Comparison of ENCODE assay signal across 8 mouse cellular contexts in the genomic region with DNA sequence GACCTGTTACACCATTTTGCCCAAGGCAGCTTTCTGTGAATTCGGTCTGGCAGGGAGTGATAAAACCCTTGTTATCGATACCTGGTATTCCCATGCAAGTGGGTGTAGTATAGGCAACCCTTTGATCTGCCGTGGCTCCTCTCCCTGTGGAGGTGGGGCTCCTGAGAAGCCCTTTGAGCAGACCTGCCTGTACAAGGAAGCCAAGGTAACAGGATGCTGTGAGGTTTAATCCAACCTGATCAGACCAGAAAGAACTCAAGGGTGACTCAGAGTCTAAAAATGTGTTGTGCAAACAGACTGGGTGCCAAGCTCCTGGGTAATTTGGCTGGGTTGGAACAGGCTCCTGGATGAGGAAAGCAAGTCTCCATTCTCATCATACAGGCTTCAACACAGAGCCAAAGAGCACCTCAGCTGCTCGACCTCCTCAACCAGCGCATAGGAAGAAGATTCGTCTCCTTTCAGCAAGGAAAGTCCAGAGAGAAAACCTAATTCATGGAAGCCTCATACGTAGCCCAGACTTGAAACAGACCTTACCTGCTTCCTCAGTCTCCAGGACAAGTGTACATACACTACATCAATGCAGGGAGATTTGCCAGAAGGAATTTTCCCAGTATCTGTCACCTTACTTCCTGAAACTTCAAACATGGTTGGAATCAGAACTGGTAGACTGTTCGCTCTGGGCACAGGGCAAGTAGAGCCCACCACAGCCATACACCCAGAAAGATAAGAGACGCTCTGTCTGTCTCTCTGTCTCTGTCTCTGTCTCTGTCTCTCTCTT. TPM values are rescaled to one million over a fixed set of nuclear protein-coding genes. Genes with fewer than 3 reads are reported as not detected.
DNase-seq lines count a peak whose midpoint lies in the region; ATAC-seq and TF ChIP-seq lines count a peak whose summit lies in the region.

No protein-coding gene starts in this region.

- H3K79me2 ChIP-seq in C2C12 (ENCODE audit: control insufficient read depth, insufficient read depth): no peaks in the 10 kb centered on the region

- 65% methylated on average over 9 of the region's 9 CpGs for WGBS in intestine, embryonic 15.5 days
- WGBS in midbrain, postnatal 0 days: 84% methylated on average over 9 of the region's 9 CpGs

- TF ChIP-seq CTCF in C2C12 (IDR thresholded peaks at IDR 0.05; ENCODE audit: control insufficient read depth, insufficient read depth, insufficient read length): no peak
- TF ChIP-seq CTCF in midbrain, postnatal 0 days (IDR thresholded peaks at IDR 0.05): no peak

- no peak overlapping the region for H3K9ac ChIP-seq in intestine, embryonic 15.5 days
- H3K9ac ChIP-seq in midbrain, postnatal 0 days (replicated peaks; ENCODE audit: low read length, poor library complexity, severe bottlenecking): no peak overlapping the region

- peak overlapping the region; percentile 51 for H3K27ac ChIP-seq in intestine, embryonic 15.5 days
- H3K27ac ChIP-seq in midbrain, postnatal 0 days (ENCODE audit: low read depth, low read length): no peak overlapping the region

- no peaks in the 10 kb centered on the region for H3K36me3 ChIP-seq in C2C12 (ENCODE audit: control insufficient read depth, insufficient read depth)
- no peaks in the 10 kb centered on the region for H3K36me3 ChIP-seq in intestine, embryonic 15.5 days
- no peaks in the 10 kb centered on the region for H3K36me3 ChIP-seq in midbrain, postnatal 0 days (ENCODE audit: insufficient read depth, low read length)

- H3K4me3 ChIP-seq in C2C12 (ENCODE audit: insufficient read depth, poor library complexity, severe bottlenecking): no peak overlapping the region
- H3K4me3 ChIP-seq in intestine, embryonic 15.5 days (replicated peaks): no peak overlapping the region
- no peak overlapping the region for H3K4me3 ChIP-seq in midbrain, postnatal 0 days (ENCODE audit: low read depth, low read length)

- no peaks in the 10 kb centered on the region for H3K9me3 ChIP-seq in intestine, embryonic 15.5 days
- no peaks in the 10 kb centered on the region for H3K9me3 ChIP-seq in midbrain, postnatal 0 days (ENCODE audit: low read length)

- peak; percentile 46 for DNase-seq in cerebellum, adult 11 months
- DNase-seq in lung, adult 18-20 months: peak; percentile 82 to 86
- no peak for DNase-seq in midbrain, postnatal 0 days (ENCODE audit: low spot score)
- no peak for DNase-seq in retina, postnatal 1 day
- no peak for DNase-seq in left cerebral cortex, adult 11 months (ENCODE audit: low spot score)
- DNase-seq in adrenal gland, postnatal 14 days: no peak

- peak; percentile 98 for ATAC-seq in intestine, embryonic 15.5 days
- ATAC-seq in midbrain, postnatal 0 days (ENCODE audit: low FRiP score): no peak

- 0 out of 2 replicates have a peak, but pooled peaks cover 3% of the 10 kb centered on the region for H3K4me1 ChIP-seq in intestine, embryonic 15.5 days (replicated peaks)
- no peaks in the 10 kb centered on the region for H3K4me1 ChIP-seq in midbrain, postnatal 0 days (ENCODE audit: insufficient read depth, low read length)

- H3ac ChIP-seq in C2C12 (ENCODE audit: control insufficient read depth, insufficient read length, low read depth): no peak overlapping the region

- no peaks in the 10 kb centered on the region for H3K79me3 ChIP-seq in C2C12 (ENCODE audit: low read depth)

- no peaks in the 10 kb centered on the region for H3K27me3 ChIP-seq in C2C12 (ENCODE audit: control insufficient read depth, insufficient read depth, insufficient read length)
- no peaks in the 10 kb centered on the region for H3K27me3 ChIP-seq in intestine, embryonic 15.5 days (replicated peaks)
- H3K27me3 ChIP-seq in midbrain, postnatal 0 days (ENCODE audit: insufficient read depth, low read length): no peaks in the 10 kb centered on the region

- 0 out of 2 replicates have a peak overlapping the region, but pooled peaks have one; percentile 4 for H3K4me2 ChIP-seq in intestine, embryonic 15.5 days (replicated peaks)
- H3K4me2 ChIP-seq in midbrain, postnatal 0 days (ENCODE audit: low read depth, low read length, poor library complexity, severe bottlenecking): no peak overlapping the region

TF ChIP-seq in C2C12, 6 proteins besides CTCF, POLR2A, EP300 and RAD21:
- TF ChIP-seq MAX (IDR thresholded peaks at IDR 0.05) (no peak), FOSL1 (IDR thresholded peaks at IDR 0.05; ENCODE audit: insufficient read depth, low read length, poor library complexity, severe bottlenecking) (no peak), CEBPB (IDR thresholded peaks at IDR 0.05; ENCODE audit: low read depth) (peak; percentile 22), USF1 (IDR thresholded peaks at IDR 0.05; ENCODE audit: low read depth) (no peak), MYOD1 (IDR thresholded peaks at IDR 0.05; ENCODE audit: control insufficient read depth, insufficient read length, low read depth) (no peak), MYOG (IDR thresholded peaks at IDR 0.05; ENCODE audit: control insufficient read depth, extremely low read depth, insufficient read length) (no peak)
TF ChIP-seq in C2C12: peak in this region for 1.

RNA-seq across cellular contexts. Expression of a gene that starts 29.5 kb away (rescaled TPM):
- polyA plus RNA-seq in C2C12 (2012; fragmentation: generic; extraction: Trizol): 1.5 TPM
- polyA plus RNA-seq in intestine, embryonic 15.5 days (2015; fragmentation: Nextera tagmentation; extraction: Ambion mirVana): 5.5 and 5.9 TPM in 2 replicates
- total RNA-seq in midbrain, postnatal 0 days (2014; rRNA removed): 18.2 and 22.6 TPM in 2 replicates
- polyA plus RNA-seq in midbrain, postnatal 0 days (2015; fragmentation: Nextera tagmentation; extraction: Ambion mirVana): 17.8 and 18.5 TPM in 2 replicates
- 6.9 and 8.3 TPM in 2 replicates for total RNA-seq in adrenal gland, postnatal 14 days (2021)

RNA-seq across cellular contexts. Expression of a gene that starts 29.9 kb away (rescaled TPM):
- polyA plus RNA-seq in C2C12 (2012; fragmentation: generic; extraction: Trizol): 0.08 TPM
- 0.41 and 0.57 TPM in 2 replicates for polyA plus RNA-seq in intestine, embryonic 15.5 days (2015; fragmentation: Nextera tagmentation; extraction: Ambion mirVana)
- total RNA-seq in midbrain, postnatal 0 days (2014; rRNA removed): 3.4 and 6.2 TPM in 2 replicates
- polyA plus RNA-seq in midbrain, postnatal 0 days (2015; fragmentation: Nextera tagmentation; extraction: Ambion mirVana): 6.6 and 7.7 TPM in 2 replicates
- 1.1 and 1.7 TPM in 2 replicates for total RNA-seq in adrenal gland, postnatal 14 days (2021)

Comparison
In these comparisons a context has a peak if more than half of its experiments do, and no peak if none do; other contexts are left out.
1. DNase-seq: peak in cerebellum, adult 11 months (single experiment) and lung, adult 18-20 months (2 of 2); none in midbrain, postnatal 0 days (single experiment), retina, postnatal 1 day (single experiment), left cerebral cortex, adult 11 months (single experiment) and adrenal gland, postnatal 14 days (single experiment).